In genomic region chr2:151634903-151635302, GRCm38 (mm10) we compare ENCODE assay signal across 23 mouse cellular contexts. TPM values are rescaled to one million over a fixed set of nuclear protein-coding genes. Genes with fewer than 3 reads are reported as not detected.
DNase-seq lines count a peak whose midpoint lies in the region; ATAC-seq and TF ChIP-seq lines count a peak whose summit lies in the region.
"Had no signal": no experiment of that assay in that cellular context is flagged by ENCODE, and none has a peak within 500 bp of the region (broad histone marks: within the 10 kb centered on the region; RNA-seq: fewer than 3 reads in every experiment).

No protein-coding gene starts in this region.

- H3K27ac ChIP-seq in left cerebral cortex, adult 2 months: peak overlapping the region; percentile 37; the same call in 1 of the 2 replicates
- H3K27ac ChIP-seq: neural tube, embryonic 12.5 days; stomach, embryonic 15.5 days had no signal

- intact Hi-C loops in left cerebral cortex, adult 2 months (cut with DNase I): loop anchor here (5.0 kb wide), 2 partner anchors 67 to 82 kb away; partner anchors contain the start of gene Tmem74b

- TF ChIP-seq CTCF in left cerebral cortex, adult 2 months (IDR thresholded peaks at IDR 0.05): no peak

- ATAC-seq in frontal cortex, adult (ENCODE audit: low TSS enrichment): peak; percentile 58
- ATAC-seq: activated CD4-positive, CD25-positive, alpha-beta regulatory T cell, adult 4 months had no signal

- H3K4me3 ChIP-seq in left cerebral cortex, adult 2 months: no peak overlapping the region
- H3K4me3 ChIP-seq: neural tube, embryonic 12.5 days; stomach, embryonic 15.5 days had no signal

- DNase-seq in frontal cortex, postnatal 14 days (ENCODE audit: low spot score in 2 of 2): no peak
- no peak for DNase-seq in left cerebral cortex, adult 2 months (ENCODE audit: extremely low spot score in 1 of 2, low spot score in 2 of 2)
- DNase-seq in left cerebral cortex, adult 8-10 months (ENCODE audit: low spot score in 2 of 2): no peak
- peak; percentile 39 for DNase-seq in MN1 (ENCODE audit: low spot score)
- peak; percentile 78 for DNase-seq in telencephalon, adult 2 months (ENCODE audit: low read depth, low spot score)
- DNase-seq in heart, adult 8-10 months (ENCODE audit: low spot score): no peak
- DNase-seq: cerebellum, adult 11 months; cerebellum, postnatal 36 days; gastrocnemius, postnatal 10 days; heart, adult 18-20 months; heart, postnatal 36 days; kidney, adult 2 months; kidney, postnatal 25 days; lung, adult 18-20 months; right cerebral cortex, postnatal 25 days; thymus, adult 2 months had no signal

RNA-seq across cellular contexts. Expression of gene Snph, which starts 2.5 kb away (rescaled TPM):
- total RNA-seq in left cerebral cortex, adult 2 months (2021): 100 to 1,000 TPM; 328 to 329 TPM
- total RNA-seq in left cerebral cortex, adult 8-10 months (2022): 100 to 1,000 TPM; 275 to 336 (median 309) TPM
- 1 to 10 TPM; 4.1 to 6.1 (median 4.5) TPM for total RNA-seq in heart, adult 8-10 months (2022)
- total RNA-seq: megakaryocyte-erythroid progenitor cell, adult 5-6 weeks; monocyte, adult 5-6 weeks had no signal

RNA-seq across cellular contexts. Expression of gene Rad21l, which starts 33.4 kb away (rescaled TPM):
- 1 to 10 TPM in 1 of 2 experiments, under 1 TPM in 1; 0.75 to 1.2 TPM for total RNA-seq in left cerebral cortex, adult 2 months (2021)
- total RNA-seq in left cerebral cortex, adult 8-10 months (2022): 1 to 10 TPM; 1.8 to 2.5 (median 2.1) TPM
- not detected for total RNA-seq in heart, adult 8-10 months (2022)
- total RNA-seq: adrenal gland, postnatal 10 days; gastrocnemius, postnatal 10 days; heart, adult 18-20 months; heart, postnatal 36 days; megakaryocyte-erythroid progenitor cell, adult 5-6 weeks; monocyte, adult 5-6 weeks had no signal

Comparison
In these comparisons a context has a peak if more than half of its experiments do, and no peak if none do; other contexts are left out.
1. DNase-seq: peak in MN1 (single experiment) and telencephalon, adult 2 months (single experiment); none in frontal cortex, postnatal 14 days (0 of 2), left cerebral cortex, adult 2 months (0 of 2), left cerebral cortex, adult 8-10 months (0 of 2) and heart, adult 8-10 months (single experiment).
2. RNA of gene Snph, which starts 2.5 kb away (total RNA-seq): 275 to 336 TPM in left cerebral cortex, adult 8-10 months and 328 to 329 TPM in left cerebral cortex, adult 2 months; 4.1 to 6.1 TPM in heart, adult 8-10 months; every median in the first group is over 10 times any median in the second.